Mouse (Mus musculus): ENCODE data around the gene Pigh.

GRCm38 (mm10) chr12:79069187-79069608 lies 20.3 kb downstream of the Pigh start:
- TF ChIP-seq POLR2A (IDR thresholded peaks at IDR 0.05; ENCODE audit: control insufficient read depth, low read depth, low read length): no peak
- TF ChIP-seq CTCF (IDR thresholded peaks at IDR 0.05; ENCODE audit: control insufficient read depth, insufficient read depth, insufficient replicate concordance, low read depth, low read length): no peak
